Mouse (Mus musculus) liver, postnatal 0 days (tissue): ENCODE measurements around the gene G530012D18Rik.
"Not testable (repeated sequence)": the region's sequence is repeated elsewhere in the genome, so short reads cannot be mapped to it uniquely, and the experiment has no call there.

Source experiments
- CTCF ChIP-seq: sonication (generic); IDR thresholded peaks from 2 replicates; pipeline ENCODE4 v1.5.1; 2016; ENCODE audit warnings: antibody characterized with exemption, low read depth
- EP300 ChIP-seq: IDR thresholded peaks from 2 replicates; pipeline ENCODE4 v1.6.1; 2016; ENCODE audit warnings: antibody characterized with exemption, low read depth, mild to moderate bottlenecking

DNA sequence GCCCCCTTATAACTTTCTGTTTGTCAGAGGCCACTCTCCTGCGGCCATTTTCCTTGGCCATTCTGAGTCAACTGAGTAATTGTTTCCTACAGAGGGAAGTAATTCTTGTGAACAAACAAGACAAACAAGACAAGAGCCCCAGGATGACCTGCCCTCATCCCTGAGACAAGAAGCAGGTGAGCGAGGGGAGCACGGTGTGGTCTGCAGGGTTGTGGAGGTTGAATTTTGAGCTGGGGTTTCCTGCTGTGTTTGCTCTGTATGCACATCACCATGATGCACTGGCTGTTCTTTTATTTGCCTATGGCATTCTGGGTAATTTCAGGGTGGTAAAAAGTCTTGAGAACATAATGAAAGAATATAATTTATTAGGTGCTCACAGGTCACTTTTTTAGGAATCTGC lies 39.6 kb downstream of the G530012D18Rik start:
- TF ChIP-seq CTCF, EP300: not testable (repeated sequence)
